Mouse (Mus musculus): Measurements from ENCODE around the gene Tnfsf15. TPM values are rescaled to one million over a fixed set of nuclear protein-coding genes. Genes with fewer than 3 reads are reported as not detected.

Tnfsf15 gene
- polyA plus RNA-seq, 1 experiment from 2014 or later, result 0.46 TPM

DNA sequence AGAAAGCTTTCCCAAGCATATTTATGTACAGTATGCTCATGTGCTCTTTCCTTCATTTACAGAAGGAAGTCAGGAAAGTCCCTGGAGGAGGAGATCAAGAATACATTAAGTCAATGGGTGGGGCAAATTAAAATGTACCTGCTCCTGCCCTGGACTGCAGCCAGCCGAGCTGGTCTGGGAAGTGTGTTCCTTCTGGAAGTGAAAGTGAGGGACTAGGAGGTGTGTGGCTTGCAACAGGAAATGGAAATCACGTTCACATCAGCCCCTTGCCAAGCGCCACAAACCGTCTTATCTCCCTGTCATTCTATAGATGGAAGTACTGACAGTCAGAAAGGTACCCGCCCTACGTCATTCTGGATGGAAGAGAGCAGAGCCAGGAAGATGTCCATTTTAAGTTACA is 358 bp upstream of the Tnfsf15 start:
- Histone ChIP-seq H3K27ac (ENCODE audit: low read length) (peak overlapping the region; percentile 74), H3K36me3 (ENCODE audit: control insufficient read depth, insufficient read depth, low read length) (no peaks in the 10 kb centered on the region), H3K9me3 (ENCODE audit: control insufficient read depth, low read length) (no peaks in the 10 kb centered on the region), H3K4me2 (ENCODE audit: low read depth, low read length) (peak overlapping the region; percentile 33), H3K4me3 (ENCODE audit: low read length) (no peak overlapping the region; the same call in 1 of the 2 replicates), H3K27me3 (ENCODE audit: control insufficient read depth, insufficient read depth, low read depth, low read length) (no peaks in the 10 kb centered on the region), H3K4me1 (replicated peaks; ENCODE audit: control insufficient read depth, insufficient read depth, low read length) (peaks cover 25% of the 10 kb centered on the region), H3K9ac (ENCODE audit: low read length) (no peak overlapping the region)
- 35% methylated on average over 6 of the region's 6 CpGs for WGBS
- ATAC-seq (ENCODE audit: low read depth), result peak; percentile 49

- H3K36me3 ChIP-seq (ENCODE audit: control insufficient read depth, insufficient read depth, low read length), result no peaks in the 10 kb centered on the region
- no peak for ATAC-seq (ENCODE audit: low read depth)
- H3K27me3 ChIP-seq (ENCODE audit: control insufficient read depth, insufficient read depth, low read depth, low read length), result no peaks in the 10 kb centered on the region
- H3K27ac ChIP-seq (ENCODE audit: low read length), result no peak overlapping the region
- H3K9me3 ChIP-seq (ENCODE audit: control insufficient read depth, low read length), result no peaks in the 10 kb centered on the region
- no peak overlapping the region for H3K9ac ChIP-seq (ENCODE audit: low read length)
- H3K4me3 ChIP-seq (ENCODE audit: low read length), result no peak overlapping the region
- peaks cover 28% of the 10 kb centered on the region for H3K4me1 ChIP-seq (replicated peaks; ENCODE audit: control insufficient read depth, insufficient read depth, low read length)
- H3K4me2 ChIP-seq (ENCODE audit: low read depth, low read length), result no peak overlapping the region
- WGBS, result 13% methylated on average over 1 of the region's 1 CpGs
These were observed 1.3 kb downstream of the Tnfsf15 start for GRCm38 (mm10) chr4:63743660-63744059.

DNA sequence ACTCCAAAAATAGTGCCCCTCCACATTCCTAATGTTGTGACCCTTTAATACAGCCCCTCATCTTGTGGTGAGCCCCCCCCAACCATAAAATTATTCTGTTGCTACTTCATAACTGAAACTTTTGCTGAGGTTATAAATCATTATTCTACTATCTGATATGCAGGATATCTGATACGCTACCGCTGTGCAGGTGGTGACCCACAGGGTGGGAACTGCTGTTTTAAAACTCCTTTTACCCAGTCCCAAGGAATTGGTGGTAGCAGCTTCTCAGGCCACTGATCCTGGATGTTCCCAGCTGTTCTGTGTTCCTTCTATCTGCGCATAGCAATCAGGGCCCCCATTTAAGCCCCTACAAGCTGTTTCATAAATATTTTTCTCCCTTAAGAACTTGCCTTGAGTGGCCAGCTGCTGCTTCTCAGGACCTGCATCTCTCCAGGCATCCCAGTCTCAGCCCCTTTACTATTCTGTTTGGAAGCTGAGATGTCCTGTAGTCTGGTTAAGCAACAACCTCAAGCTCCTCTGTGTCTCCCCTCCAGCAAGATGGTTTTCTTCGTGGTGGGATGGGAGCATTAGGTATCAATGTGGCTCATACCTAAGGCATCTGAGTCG is 2.0 kb downstream of the Tnfsf15 start:
- Histone ChIP-seq H3K9ac (ENCODE audit: low read length) (no peak overlapping the region), H3K27ac (ENCODE audit: low read length) (no peak overlapping the region), H3K36me3 (ENCODE audit: control insufficient read depth, insufficient read depth, low read length) (no peaks in the 10 kb centered on the region), H3K4me2 (ENCODE audit: low read depth, low read length) (no peak overlapping the region), H3K27me3 (ENCODE audit: control insufficient read depth, insufficient read depth, low read depth, low read length) (no peaks in the 10 kb centered on the region), H3K4me1 (replicated peaks; ENCODE audit: control insufficient read depth, insufficient read depth, low read length) (peaks cover 31% of the 10 kb centered on the region), H3K4me3 (ENCODE audit: low read length) (no peak overlapping the region), H3K9me3 (ENCODE audit: control insufficient read depth, low read length) (no peaks in the 10 kb centered on the region)
- WGBS, result 76% methylated on average over 5 of the region's 5 CpGs
- no peak for ATAC-seq (ENCODE audit: low read depth)

- Histone ChIP-seq H3K27ac (ENCODE audit: low read length) (0 out of 2 replicates have a peak overlapping the region, but pooled peaks have one; percentile 26), H3K9me3 (ENCODE audit: control insufficient read depth, low read length) (no peaks in the 10 kb centered on the region), H3K27me3 (ENCODE audit: control insufficient read depth, insufficient read depth, low read depth, low read length) (no peaks in the 10 kb centered on the region), H3K9ac (ENCODE audit: low read length) (no peak overlapping the region), H3K4me1 (replicated peaks; ENCODE audit: control insufficient read depth, insufficient read depth, low read length) (peaks cover 31% of the 10 kb centered on the region), H3K36me3 (ENCODE audit: control insufficient read depth, insufficient read depth, low read length) (no peaks in the 10 kb centered on the region), H3K4me2 (ENCODE audit: low read depth, low read length) (no peak overlapping the region), H3K4me3 (ENCODE audit: low read length) (no peak overlapping the region)
- WGBS, result 29% methylated on average over 7 of the region's 7 CpGs
- ATAC-seq (ENCODE audit: low read depth), result peak; percentile 52
These were observed 2.8 kb downstream of the Tnfsf15 start for GRCm38 (mm10) chr4:63742101-63742500.

DNA sequence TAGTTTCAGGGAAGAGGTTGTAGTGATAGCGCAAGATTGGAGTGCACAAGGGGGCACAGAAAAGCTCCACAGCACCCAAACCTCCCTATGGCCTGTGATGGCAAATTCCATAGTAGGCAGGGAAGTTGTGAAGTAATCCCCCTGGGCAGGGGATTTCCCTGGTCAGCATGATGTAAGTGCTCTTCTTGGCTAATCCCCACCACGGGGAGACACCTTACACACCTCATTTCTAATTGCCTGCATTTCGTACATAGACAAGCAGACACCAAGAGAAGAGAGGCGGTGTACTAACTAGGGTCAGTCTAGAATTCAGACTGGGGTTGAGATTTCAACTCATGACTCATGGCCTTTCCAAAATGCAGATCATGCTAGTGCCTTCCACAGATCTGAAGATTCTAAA is 4.2 kb downstream of the Tnfsf15 start:
- H3K9ac ChIP-seq (ENCODE audit: low read length), result no peak overlapping the region
- 82% methylated on average over 4 of the region's 4 CpGs for WGBS
- H3K36me3 ChIP-seq (ENCODE audit: control insufficient read depth, insufficient read depth, low read length), result no peaks in the 10 kb centered on the region
- peaks cover 31% of the 10 kb centered on the region for H3K4me1 ChIP-seq (replicated peaks; ENCODE audit: control insufficient read depth, insufficient read depth, low read length)
- H3K9me3 ChIP-seq (ENCODE audit: control insufficient read depth, low read length), result no peaks in the 10 kb centered on the region
- no peak for ATAC-seq (ENCODE audit: low read depth)
- no peak overlapping the region for H3K4me2 ChIP-seq (ENCODE audit: low read depth, low read length)
- no peaks in the 10 kb centered on the region for H3K27me3 ChIP-seq (ENCODE audit: control insufficient read depth, insufficient read depth, low read depth, low read length)
- H3K4me3 ChIP-seq (ENCODE audit: low read length), result no peak overlapping the region
- no peak overlapping the region for H3K27ac ChIP-seq (ENCODE audit: low read length)

DNA sequence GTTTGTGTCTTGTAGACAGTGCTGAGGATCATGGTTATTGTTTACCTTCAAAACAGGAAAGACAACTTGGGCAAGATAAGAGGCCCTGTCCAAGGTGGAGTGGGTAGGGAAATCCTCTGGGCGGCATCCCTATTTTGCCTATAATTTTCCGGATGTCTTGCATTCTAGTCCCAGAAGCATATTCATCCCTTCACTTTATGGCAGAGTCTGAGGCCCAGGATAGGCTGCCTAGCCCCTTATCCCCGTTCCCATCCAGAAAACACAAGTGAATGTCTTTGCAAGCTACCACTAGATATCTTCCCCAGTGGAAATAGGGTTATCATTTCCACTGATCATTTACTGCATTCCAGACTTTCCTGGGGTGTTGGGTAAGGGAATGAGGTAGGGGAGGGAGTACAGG is 4.9 kb downstream of the Tnfsf15 start:
- Histone ChIP-seq H3K9ac (ENCODE audit: low read length) (no peak overlapping the region), H3K4me3 (ENCODE audit: low read length) (no peak overlapping the region), H3K4me1 (replicated peaks; ENCODE audit: control insufficient read depth, insufficient read depth, low read length) (peaks cover 26% of the 10 kb centered on the region), H3K4me2 (ENCODE audit: low read depth, low read length) (no peak overlapping the region), H3K27me3 (ENCODE audit: control insufficient read depth, insufficient read depth, low read depth, low read length) (no peaks in the 10 kb centered on the region), H3K36me3 (ENCODE audit: control insufficient read depth, insufficient read depth, low read length) (no peaks in the 10 kb centered on the region), H3K27ac (ENCODE audit: low read length) (no peak overlapping the region), H3K9me3 (ENCODE audit: control insufficient read depth, low read length) (no peaks in the 10 kb centered on the region)
- ATAC-seq (ENCODE audit: low read depth), result no peak
- 67% methylated on average over 3 of the region's 3 CpGs for WGBS

DNA sequence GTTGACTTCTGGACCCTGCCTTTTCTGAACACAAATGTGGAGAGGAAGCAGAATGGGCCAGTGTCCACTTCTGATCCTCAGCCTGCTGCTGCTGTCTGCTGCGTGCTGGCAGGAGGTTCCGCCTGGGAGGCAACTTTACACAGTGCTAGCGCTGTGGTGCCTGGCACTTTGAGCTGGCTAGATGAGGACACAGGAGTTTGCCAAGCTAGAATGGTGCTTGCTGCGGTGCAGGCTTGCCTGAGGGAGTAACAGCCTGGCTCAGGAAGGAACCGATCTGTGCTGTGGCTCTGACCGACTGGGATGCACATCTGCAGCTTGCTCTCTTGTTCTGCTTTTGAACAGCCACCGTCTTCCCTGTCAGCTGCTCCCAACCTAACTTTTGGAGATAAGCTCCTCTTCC is 5.4 kb downstream of the Tnfsf15 start:
- peaks cover 21% of the 10 kb centered on the region for H3K4me1 ChIP-seq (replicated peaks; ENCODE audit: control insufficient read depth, insufficient read depth, low read length)
- no peak overlapping the region for H3K4me3 ChIP-seq (ENCODE audit: low read length)
- H3K27ac ChIP-seq (ENCODE audit: low read length), result no peak overlapping the region
- no peak overlapping the region for H3K4me2 ChIP-seq (ENCODE audit: low read depth, low read length)
- WGBS, result 56% methylated on average over 7 of the region's 7 CpGs
- no peak for ATAC-seq (ENCODE audit: low read depth)
- H3K36me3 ChIP-seq (ENCODE audit: control insufficient read depth, insufficient read depth, low read length), result no peaks in the 10 kb centered on the region
- H3K9ac ChIP-seq (ENCODE audit: low read length), result no peak overlapping the region
- H3K27me3 ChIP-seq (ENCODE audit: control insufficient read depth, insufficient read depth, low read depth, low read length), result no peaks in the 10 kb centered on the region
- H3K9me3 ChIP-seq (ENCODE audit: control insufficient read depth, low read length), result no peaks in the 10 kb centered on the region

GRCm38 (mm10) chr4:63738364-63738997 is 6.4 kb downstream of the Tnfsf15 start:
- Histone ChIP-seq H3K4me2 (ENCODE audit: low read depth, low read length) (no peak overlapping the region), H3K9me3 (ENCODE audit: control insufficient read depth, low read length) (no peaks in the 10 kb centered on the region), H3K9ac (ENCODE audit: low read length) (no peak overlapping the region), H3K4me3 (ENCODE audit: low read length) (no peak overlapping the region), H3K27me3 (ENCODE audit: control insufficient read depth, insufficient read depth, low read depth, low read length) (no peaks in the 10 kb centered on the region), H3K4me1 (replicated peaks; ENCODE audit: control insufficient read depth, insufficient read depth, low read length) (peaks cover 15% of the 10 kb centered on the region), H3K36me3 (ENCODE audit: control insufficient read depth, insufficient read depth, low read length) (no peaks in the 10 kb centered on the region), H3K27ac (ENCODE audit: low read length) (no peak overlapping the region)
- ATAC-seq (ENCODE audit: low read depth), result no peak
- 40% methylated on average over 9 of the region's 9 CpGs for WGBS

DNA sequence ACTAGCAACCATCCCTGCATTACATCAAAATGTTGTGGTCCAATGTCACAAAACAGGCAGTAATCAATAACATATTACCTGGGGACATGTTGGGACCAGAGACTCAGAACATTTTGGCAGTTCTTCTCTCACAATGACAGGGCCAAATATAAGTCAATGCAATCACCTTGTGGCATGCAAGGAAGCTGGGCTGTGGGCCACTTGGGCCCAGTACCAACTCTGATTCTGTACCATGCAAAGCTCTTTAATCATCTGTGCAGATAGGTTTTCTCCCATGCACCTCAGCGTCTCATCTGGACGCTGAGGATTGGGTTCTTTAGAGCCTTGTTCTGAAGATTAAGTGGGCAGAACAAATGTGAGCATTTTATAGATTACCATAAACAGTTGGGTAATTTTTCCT is 13.6 kb downstream of the Tnfsf15 start:
- H3K4me3 ChIP-seq (ENCODE audit: low read length), result no peak overlapping the region
- H3K27ac ChIP-seq (ENCODE audit: low read length), result no peak overlapping the region
- no peak overlapping the region for H3K4me2 ChIP-seq (ENCODE audit: low read depth, low read length)
- H3K4me1 ChIP-seq (replicated peaks; ENCODE audit: control insufficient read depth, insufficient read depth, low read length), result peaks cover under 1% of the 10 kb centered on the region; the same call in 1 of the 2 replicates
- H3K36me3 ChIP-seq (ENCODE audit: control insufficient read depth, insufficient read depth, low read length), result no peaks in the 10 kb centered on the region
- H3K9ac ChIP-seq (ENCODE audit: low read length), result no peak overlapping the region
- WGBS, result 57% methylated on average over 2 of the region's 2 CpGs
- no peaks in the 10 kb centered on the region for H3K27me3 ChIP-seq (ENCODE audit: control insufficient read depth, insufficient read depth, low read depth, low read length)
- H3K9me3 ChIP-seq (ENCODE audit: control insufficient read depth, low read length), result no peaks in the 10 kb centered on the region
- no peak for ATAC-seq (ENCODE audit: low read depth)

Data from lung, embryonic 16.5 days (tissue).